Mouse (Mus musculus) urinary bladder, postnatal 25 days (tissue): ENCODE results near the gene Creb5.
A peak's percentile ranks its signal among the peaks of the same experiment; 100 is the strongest.

Source experiments
- DNase-seq: peaks from one replicate; pipeline ENCODE4 v3.0.0; 2022; ENCODE audit warnings: low spot score

Creb5 gene

DNA sequence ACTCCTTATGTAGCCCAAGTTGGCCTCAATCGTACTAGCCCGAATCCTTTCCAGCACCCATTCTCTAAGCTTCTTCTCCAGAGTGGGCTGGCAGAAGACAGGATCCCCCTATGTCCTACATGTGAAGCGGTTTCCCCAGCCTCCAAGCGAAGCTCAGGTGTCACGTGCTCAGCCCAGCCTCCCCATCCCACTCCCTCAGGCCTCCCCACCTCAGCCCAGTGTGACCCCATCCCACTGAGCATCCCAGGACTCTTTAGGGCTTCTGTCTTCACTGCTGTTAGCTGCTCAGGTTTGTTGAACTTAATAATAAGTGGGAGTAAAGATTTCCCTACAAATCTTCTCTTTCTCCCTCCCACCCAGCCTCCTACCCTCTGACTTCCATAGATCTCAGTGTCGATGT lies 261.2 kb downstream of the Creb5 start:
- DNase-seq = no peak

DNA sequence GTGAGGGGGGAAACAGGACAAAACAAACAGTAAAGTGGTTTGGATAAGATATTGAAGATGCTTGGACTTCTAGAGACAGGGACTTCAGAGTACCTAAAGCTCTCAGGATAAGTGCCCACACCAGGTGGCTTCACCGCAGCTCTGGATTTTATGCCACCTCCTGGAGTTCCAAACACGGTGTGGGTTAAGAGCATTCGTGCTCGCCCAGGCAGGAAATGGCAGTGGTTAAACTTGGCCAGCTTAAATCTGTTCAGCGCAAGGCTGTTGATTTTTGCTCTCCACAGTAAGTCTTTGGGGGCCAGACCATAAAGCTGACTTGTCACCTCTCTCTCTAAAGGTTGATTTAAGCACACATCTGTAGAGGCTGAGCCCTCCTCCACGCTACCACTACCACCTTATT lies 262.3 kb downstream of the Creb5 start:
- DNase-seq = no peak

DNA sequence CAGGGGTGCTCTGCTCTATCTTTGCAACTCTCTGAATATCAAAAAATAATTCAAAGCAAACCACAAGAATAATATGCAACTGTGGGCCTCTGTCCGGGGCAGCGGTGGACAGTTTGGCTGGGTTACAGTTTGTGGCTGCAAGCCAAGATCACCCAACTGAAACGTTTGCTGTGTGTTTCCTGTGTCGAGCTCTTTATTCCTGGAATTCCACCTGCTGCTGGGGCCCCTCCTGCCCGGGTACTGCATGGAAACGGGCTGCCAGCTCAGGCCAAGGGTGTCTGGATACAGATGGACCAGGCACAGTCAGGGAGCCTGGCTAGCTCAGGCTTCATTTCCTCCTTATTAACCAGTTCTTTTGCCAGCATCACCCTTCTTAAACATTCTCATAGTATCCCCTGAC lies 269.0 kb downstream of the Creb5 start:
- no peak for DNase-seq

DNA sequence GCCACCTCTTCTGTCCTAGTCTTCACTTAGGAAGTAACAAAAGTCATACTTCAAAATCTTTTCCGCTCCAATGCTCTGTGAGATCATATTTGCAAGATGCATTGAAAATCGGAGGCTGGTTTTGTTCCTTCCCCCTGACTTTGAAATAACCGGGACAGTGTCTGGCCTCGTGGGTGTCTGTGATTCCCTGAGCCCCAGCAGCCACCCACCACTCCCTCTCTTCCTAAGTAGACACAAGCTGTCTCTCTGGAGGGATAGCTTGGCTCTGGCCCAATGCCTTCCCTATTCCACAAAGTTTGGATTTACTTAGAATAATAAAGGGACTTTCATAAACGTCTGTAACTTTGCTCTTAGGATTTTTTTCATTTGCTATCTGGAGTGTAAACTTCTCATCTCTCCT lies 273.9 kb downstream of the Creb5 start:
- no peak for DNase-seq

DNA sequence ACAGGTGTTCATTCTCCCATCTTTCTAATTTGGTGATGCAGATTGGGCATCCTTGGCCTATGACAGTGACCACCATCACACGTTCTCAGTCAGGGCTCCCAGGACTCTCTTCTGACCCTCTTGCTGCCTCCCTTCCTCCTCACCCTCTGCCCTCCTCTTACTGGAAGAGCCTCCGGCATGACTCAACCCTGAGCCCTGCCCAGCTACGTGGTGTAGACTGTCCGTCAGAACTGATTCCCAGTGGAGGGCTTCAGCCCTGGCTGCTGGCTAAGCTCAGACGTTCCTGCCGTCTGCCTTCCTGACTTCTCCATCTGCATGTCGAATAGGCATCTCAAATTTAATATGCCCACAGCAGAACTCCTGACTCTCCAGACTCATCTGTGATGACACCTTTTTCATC lies 275.5 kb downstream of the Creb5 start:
- DNase-seq = no peak

DNA sequence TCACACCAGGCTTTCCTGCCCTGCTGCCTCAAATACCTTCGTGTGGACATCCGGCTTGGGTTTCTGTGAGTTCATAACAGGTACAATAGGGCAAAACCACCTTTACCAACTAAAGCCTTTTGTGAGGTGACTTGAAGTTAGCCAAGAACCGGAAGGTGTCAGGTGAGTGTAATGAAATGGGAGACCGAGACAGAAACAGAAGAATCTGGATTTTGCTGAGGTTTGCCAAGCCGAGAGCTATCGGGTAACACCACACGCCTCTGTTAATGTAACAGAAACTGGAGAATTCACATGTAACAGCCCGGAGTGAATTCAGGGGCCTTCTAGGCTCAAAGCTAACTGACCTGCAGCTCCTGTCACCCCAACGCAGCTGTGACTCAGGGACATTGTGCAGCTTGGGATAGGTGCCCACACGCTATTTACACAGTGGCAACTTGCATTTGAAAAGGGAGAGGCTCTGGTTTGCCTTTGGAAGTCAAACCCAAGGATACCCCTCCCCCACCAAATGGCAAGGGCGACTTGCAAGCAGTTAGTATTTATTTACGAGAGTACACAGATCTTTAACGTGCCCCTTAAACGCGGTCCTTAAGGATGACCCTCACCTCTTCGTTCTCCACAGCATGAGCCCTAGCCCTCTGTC lies 276.6 kb downstream of the Creb5 start:
- no peak for DNase-seq

DNA sequence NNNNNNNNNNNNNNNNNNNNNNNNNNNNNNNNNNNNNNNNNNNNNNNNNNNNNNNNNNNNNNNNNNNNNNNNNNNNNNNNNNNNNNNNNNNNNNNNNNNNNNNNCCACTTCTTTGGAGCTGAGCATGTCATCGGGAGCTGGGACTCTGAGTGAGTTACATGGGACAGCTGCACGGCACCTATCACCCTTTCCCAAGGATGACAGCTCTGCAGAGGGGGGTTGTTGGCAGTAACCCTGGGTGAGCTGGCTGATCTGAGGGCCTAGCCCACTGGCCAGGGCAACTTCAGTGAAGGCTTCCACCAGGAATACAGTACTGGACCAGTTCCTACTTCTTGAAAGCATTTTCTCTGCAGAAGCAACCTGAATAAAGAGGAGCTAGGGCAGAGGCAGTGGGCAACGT lies 282.4 kb downstream of the Creb5 start:
- DNase-seq = no peak

DNA sequence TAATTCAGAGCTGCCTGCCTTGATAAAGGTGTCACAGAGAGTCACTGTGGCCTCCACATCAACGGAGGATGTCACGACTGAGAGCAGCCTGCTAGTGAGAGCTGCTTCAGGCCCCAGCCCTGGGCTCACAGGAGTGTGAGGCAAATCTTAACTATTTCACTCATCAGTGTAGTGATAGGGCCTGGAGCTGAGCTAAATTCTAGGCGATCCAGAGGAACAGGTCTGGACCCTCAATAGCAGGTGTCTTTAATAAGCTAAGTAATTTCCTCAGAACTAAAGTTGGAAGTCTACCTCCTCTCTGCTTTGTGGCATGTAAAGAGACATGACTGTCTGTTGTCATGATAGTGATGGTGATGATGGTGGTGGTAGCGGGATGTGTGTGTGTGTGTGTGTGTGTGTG lies 283.8 kb downstream of the Creb5 start:
- no peak for DNase-seq

DNA sequence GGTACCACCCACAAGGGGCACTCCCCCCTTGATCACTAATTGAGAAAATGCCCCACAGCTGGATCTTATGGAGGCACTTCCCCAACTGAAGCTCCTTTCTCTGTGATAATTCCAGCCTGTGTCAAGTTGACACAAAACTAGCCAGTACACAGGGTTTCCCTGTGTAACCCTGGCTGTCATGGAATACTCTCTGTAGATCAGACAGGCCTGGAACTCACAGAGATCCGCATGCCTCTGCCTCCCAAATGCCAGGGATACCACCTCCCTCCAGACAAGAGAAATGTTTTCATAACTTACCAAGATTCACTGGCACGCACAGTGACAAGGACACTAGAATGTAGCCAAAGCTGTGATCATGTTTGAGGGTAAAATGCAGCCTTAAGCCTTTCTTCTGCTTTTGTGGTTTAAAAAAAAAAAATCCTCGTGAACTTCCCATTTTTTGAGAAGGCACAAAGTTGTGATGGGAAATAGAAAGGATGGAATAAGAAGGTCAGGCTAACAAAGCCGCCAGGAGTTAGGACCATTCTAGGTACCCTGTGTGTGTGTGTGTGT lies 284.6 kb downstream of the Creb5 start:
- no peak for DNase-seq

DNA sequence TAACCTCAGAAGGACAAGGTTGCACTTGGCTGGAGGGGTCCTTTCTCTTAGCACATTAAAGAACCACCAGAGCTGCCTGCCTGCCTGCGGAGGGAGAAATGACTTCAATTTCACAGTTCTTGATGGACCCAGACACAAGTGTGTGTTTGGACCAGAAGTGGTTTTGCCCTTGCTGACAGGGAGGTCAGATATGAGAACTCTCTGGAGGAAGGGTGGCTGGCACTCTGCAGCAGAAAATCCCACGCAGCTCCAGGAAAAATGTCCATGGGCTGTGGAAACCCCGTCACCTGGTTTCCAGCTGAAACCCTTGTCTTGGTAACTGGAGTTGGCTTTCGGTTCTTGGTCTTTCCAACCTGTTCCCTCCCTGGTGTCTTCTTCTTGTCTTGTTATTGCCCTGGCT lies 285.4 kb downstream of the Creb5 start:
- no peak for DNase-seq

DNA sequence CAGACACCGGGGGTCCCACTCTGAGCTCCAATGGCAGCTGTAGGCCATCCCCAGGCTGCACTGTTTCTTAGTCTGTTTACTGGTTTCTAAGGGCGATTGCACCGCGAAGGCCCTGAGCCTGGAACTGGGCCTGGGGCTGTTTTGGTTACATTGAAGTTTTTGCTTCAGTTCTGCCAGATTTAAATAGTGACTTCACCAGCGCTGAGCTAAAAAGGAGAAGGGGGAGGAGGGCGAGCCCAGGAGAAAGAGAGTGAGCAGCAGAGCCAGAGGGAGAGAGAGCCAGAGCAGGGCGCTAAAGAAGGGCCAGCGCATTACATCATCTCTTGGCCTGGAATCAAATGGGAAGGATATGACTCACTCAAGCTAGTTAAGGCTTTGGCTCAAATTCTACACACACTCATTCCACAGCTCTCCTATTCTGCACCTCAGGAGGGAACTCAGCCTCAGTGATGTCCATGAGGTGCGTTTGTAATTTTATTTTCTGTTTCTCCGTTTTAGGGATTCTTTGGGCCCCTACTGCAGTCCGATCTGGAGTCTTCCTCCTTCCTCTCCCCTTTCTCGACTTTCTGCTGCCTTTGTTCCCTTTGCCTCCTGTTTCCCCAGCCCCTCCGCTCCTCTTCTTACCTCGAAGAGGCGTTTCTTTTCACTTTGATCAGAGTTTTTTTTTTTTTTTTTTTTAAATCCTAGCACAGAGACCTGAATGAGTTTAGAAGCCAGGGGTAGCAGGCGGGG lies 286.1 kb downstream of the Creb5 start:
- DNase-seq = peak; percentile 64

DNA sequence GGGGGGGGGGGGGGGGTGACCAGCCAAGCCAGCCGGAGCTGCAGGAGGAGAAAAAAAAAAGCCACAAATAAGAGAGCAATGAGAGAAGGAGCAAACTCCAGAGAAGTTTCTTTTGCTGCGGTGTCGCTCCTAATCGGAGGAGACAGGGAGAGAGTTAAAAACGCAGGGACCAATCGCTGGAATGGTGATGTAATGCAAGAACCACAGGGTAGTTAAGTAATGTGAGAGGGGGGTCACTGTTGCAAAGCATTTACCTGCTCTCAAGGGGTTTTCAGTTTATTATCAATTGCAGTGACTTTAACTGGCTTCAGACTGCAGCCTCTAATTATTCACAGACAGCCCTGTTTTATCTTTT lies 286.6 kb downstream of the Creb5 start:
- no peak for DNase-seq

DNA sequence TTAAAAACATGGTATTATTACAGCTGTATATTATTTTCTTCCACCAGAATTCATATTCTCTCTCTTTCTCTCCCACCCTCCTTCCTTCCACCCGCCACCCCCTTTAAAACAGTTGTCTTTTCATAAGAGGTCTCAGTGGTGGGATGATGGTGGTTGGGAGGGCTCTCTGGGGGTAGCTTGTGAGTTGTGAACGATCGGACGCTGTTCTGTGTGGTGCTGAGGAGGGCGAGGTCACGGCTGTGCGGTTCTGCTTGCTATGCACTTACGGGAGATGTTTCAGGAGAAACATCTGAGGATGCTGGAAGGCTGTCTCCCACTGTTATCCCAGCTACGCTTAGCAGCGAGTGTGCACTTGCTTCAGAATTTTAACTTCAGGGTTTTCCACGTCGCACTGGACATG lies 287.0 kb downstream of the Creb5 start:
- DNase-seq = no peak

DNA sequence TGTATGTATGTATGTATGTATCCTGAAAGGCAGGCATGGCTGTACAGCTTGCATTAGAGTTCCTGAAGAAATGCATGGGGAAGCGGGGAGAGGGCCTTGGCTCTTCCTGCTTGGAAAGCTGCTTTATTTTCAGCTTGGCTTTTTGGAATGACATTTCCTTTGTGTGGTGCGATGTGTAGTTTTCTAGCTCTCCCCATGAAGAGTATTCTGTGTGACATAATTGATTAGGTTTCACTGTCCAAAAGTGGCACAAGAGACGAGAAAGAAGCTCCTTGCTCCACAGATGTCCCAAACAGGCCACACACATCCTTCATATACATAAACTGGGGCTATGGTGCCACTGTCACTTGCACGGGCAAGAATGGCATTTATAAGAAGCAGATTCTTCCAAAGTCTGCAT lies 288.1 kb downstream of the Creb5 start:
- DNase-seq = no peak

DNA sequence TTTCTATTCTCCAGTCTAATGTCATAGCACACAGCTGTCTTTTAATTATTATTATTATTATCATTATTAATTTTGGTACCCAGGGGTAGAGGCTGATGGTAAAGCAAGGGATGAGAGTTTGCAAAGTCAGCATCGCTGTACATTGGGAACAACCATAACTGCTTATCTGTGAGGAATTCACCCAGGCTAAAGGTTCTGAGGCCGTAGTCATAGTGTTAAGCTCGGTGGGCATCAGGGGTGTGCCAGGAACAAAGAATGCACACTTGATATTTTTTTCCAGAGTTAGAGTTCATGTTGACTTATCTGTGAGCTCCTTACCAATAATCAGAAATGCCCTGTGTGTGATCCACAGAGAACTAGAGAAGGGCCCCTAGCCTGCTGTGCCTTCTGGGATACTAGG lies 288.8 kb downstream of the Creb5 start:
- DNase-seq = no peak

DNA sequence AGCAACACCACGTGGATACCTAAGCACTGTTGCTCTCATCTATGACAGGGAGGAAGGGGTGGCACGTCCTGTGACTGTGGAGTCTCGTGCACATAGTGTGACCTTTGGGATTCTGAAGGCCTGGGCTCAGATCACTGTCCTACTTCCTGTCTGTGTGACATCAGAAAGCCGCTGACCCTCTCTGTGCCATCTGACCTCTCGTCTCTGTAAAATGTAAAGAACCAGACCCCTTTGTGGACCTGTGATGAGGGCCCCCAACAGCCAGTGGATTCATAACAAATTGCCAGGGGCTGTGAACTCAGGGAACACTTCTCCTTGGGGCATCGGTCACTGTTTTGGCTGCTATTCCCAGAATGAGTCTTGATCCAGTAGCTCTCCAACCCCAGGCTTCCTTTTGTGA lies 289.8 kb downstream of the Creb5 start:
- DNase-seq = no peak

DNA sequence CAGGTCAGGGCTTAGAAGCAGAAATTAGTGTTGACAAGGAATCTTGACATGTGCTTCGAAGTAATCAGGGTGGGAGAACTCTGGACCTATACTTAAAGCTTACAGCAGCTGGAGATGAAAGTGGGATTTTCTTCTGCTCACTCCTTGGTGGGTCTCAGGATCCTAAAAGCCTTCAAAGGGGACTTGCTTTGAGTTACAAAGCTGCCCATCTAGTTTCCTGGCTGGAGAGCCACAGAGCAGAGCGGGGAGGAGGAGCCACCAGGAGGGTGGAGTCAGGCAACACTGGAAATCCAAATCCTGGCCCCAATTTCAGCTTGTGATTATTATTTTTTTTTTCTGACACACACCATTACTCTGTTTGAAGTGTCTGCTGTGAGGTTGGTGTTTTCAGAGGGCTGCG lies 290.7 kb downstream of the Creb5 start:
- no peak for DNase-seq

DNA sequence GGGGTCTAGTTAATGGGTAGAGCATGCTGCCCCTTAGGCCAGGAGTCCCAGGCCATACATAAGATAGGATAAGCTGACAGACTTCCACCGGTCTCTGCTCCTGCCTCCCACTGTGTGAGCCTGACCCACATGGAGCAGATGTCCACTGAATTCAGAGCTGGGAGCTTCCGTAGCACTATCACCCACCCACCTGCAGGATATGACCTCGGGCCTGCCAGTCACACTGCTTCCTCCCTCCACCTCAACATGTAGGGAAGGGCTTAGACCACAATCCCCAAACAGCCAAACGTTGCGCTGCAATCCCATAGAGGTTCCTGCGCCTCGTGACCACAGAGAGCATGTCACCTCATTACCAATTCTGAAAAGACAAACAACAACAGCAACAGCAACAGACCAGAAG lies 293.3 kb downstream of the Creb5 start:
- no peak for DNase-seq

DNA sequence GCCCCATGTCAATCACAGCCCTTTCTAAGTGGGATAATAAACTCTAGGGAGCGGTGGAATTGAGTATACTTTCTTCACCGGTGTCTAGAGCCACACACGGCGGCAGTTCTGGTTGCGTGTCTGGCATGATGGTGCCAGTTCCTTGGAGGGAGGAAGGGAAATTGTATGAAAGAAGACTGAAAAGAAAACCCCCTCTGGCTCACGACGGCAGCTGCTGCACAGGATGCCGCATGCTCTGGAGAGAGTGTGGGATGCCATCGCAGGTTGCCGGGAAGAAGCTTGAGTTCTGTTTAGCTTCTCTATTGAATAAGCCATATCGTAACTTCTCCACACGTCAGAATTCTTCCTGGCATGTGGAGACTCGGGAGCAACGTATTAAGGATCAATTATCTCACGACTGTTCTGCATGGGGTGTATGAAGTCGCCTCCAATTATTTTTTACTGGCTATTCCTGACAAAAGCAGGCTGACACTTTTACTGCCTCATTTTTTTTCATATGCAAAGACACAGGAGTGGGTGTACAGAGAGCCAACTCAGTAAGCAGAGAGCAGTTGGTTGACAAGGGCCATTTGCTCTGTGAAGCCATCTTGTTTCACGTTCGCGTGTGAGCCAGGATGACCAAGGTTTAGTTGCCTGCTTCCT lies 296.3 kb downstream of the Creb5 start:
- no peak for DNase-seq

DNA sequence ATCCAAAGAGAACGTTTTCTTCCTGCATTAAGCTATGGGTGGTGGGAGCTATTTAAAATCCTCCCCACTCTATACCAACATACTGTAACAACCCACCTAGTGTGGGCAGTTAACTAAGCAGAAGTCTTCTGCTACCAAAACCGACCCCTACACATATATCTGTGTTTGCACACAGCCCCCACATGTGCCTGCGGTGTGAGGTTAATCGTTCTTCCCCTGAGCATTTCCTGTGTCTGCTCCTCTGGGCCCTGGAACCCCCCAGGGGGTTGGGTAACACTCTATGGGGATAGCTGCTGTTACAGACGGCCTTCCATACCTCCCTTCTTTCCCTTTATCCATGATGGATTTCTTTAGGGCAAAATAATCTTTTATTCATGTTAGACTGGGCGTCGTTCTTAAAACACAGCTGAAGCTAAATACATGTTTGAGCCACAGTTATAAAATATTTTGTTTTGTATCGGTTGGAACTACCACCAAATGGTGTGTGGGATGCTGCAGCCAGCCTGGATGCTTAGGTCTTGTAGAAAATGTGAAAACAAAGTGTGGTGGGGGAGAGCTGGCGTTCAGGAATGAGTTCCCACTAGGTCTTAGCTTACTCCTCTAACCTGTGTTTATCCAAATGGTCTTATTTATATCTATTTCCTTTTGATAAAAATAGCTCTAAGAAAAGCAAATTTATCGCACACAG lies 297.8 kb downstream of the Creb5 start:
- DNase-seq = no peak

DNA sequence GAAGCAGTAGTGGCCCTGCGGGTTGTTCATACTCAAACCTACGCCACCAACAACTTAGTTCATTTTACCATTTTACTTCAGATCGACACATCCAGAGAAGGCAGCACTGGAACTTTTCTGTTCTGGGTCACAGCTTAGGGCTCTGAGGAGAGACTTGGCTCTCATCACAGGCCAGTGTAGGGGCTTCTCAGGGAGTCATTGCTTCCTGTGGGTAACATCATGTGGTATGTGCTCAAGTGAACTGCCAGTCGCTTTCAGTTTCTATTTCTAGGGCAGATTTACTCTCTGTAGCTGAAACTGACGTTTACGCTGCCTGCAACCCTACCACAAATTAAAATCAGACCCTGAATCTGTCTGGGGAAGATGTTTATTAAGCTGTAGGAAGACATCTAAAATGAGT lies 302.7 kb downstream of the Creb5 start:
- DNase-seq = no peak

DNA sequence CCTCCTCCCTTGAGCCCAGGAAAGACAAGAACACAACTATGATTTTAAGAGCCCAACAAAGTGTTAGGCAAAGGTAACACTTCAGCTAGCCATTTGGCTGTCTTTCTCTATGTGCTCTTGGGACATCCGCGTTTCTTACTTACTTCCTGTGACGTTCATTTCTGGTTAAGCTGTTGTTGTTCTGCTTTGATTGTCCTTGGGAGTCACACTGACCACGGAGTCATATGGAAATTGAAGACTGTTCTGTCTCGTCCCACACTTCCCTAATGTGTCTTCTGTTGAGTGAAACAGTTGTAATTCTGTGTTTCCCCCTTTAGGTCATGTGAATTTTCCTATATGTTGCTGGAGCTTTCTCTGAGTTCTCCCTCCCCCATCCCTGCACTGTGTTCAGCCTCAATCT lies 305.2 kb downstream of the Creb5 start:
- DNase-seq = no peak

DNA sequence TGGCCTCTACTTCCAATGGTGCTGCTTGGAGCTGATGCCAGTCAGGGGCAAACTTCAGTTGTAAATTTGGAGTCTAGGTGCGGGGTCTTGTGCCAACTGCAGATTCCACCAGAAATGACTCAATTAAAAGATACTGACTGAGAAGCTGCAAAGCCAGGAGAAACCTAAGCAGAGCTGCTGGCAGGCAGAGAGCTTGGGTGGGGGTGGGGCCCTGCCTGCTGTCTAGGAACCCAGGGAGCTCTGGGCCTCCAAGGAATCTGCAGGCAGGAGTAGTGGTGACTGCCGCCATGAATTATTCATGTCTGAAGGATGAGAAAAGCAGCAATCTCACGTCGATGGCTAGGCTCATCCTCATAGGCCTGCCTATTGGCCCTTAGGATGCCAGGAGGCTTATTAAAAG lies 306.5 kb downstream of the Creb5 start:
- DNase-seq = no peak
